Mouse (Mus musculus) limb, embryonic 14.5 days (tissue): ENCODE data around the gene Krtdap. TPM values are rescaled to one million over a fixed set of nuclear protein-coding genes. Genes with fewer than 3 reads are reported as not detected.
"Not testable (repeated sequence)": the region's sequence is repeated elsewhere in the genome, so short reads cannot be mapped to it uniquely, and the experiment has no call there.

Experiments used
- ATAC-seq: fragments of 200-750 bp; cut with Nextera tagmentation; 2 replicates; pipeline ENCODE4 v1.8.0; 2017; ENCODE audit warnings: low read depth, moderate number of reproducible peaks, moderate TSS enrichment; ENCODE audit not compliant: low FRiP score
- DNase-seq: peaks from one replicate; pipeline ENCODE4 v3.0.0-alpha.2; 2015; ENCODE audit warnings: low spot score
- H3K27ac ChIP-seq: fragments of 300-500 bp; sonication (generic); replicated peaks from 2 replicates; pipeline ENCODE4 v1.5.1; 2014; ENCODE audit warnings: low read depth, mild to moderate bottlenecking, low read length, moderate library complexity, mixed read lengths
- H3K27me3 ChIP-seq: fragments of 300-500 bp; sonication (generic); 2 replicates; pipeline ENCODE4 v1.6.1; 2014; ENCODE audit warnings: low read length, mixed read lengths; ENCODE audit not compliant: control insufficient read depth, insufficient read depth
- H3K36me3 ChIP-seq: fragments of 300-500 bp; sonication (generic); 2 replicates; pipeline ENCODE4 v1.6.1; 2014; ENCODE audit warnings: mild to moderate bottlenecking, low read length, moderate library complexity, mixed read lengths; ENCODE audit not compliant: control insufficient read depth, insufficient read depth
- H3K4me1 ChIP-seq: fragments of 300-500 bp; sonication (generic); 2 replicates; pipeline ENCODE4 v1.6.1; 2014; ENCODE audit warnings: antibody characterized with exemption, low read length, mixed read lengths; ENCODE audit not compliant: control insufficient read depth, insufficient read depth
- H3K4me2 ChIP-seq: fragments of 300-500 bp; sonication (generic); replicated peaks from 2 replicates; pipeline ENCODE4 v1.6.1; 2014; ENCODE audit warnings: low read depth, mild to moderate bottlenecking, low read length, moderate library complexity; ENCODE audit not compliant: severe bottlenecking
- H3K4me3 ChIP-seq: fragments of 300-500 bp; sonication (generic); replicated peaks from 2 replicates; pipeline ENCODE4 v1.5.1; 2014; ENCODE audit warnings: low read length
- H3K9ac ChIP-seq: fragments of 300-500 bp; sonication (generic); 2 replicates; pipeline ENCODE4 v1.6.1; 2014; ENCODE audit warnings: mild to moderate bottlenecking, low read depth, low read length, moderate library complexity; ENCODE audit not compliant: severe bottlenecking
- H3K9me3 ChIP-seq: fragments of 300-500 bp; sonication (generic); 2 replicates; pipeline ENCODE4 v1.6.1; 2016; ENCODE audit warnings: low read length; ENCODE audit not compliant: control insufficient read depth
- POLR2A ChIP-seq: fragments of 200-500 bp; IDR thresholded peaks from 2 replicates; pipeline ENCODE4 v1.8.0; 2012; ENCODE audit warnings: inconsistent platforms, mild to moderate bottlenecking, moderate library complexity, borderline replicate concordance; ENCODE audit not compliant: insufficient read depth, insufficient read length; ENCODE audit errors: extremely low read depth
- WGBS: fragments of 180-500 bp; shearing (Covaris S2); extraction: QIAGEN DNeasy Blood & Tissue Kit; methylation state at CpG from one replicate; pipeline ENCODE4 v1.1.7; 2014; 5-methylcytosine and 5-hydroxymethylcytosine counted together
- polyA plus RNA-seq, 2 experiments: library from polyadenylated mRNA; depleted of rRNA in 1 of 2; stranded (reverse) in 1 of 2; unstranded in 1 of 2; fragments of >200 nt; fragmentation: Nextera tagmentation in 1 of 2; extraction: Ambion mirVana in 1 of 2; gene quantifications; 2 replicates each; pipeline versions ENCODE4 v1.2.1 to v1.2.3; 2012 to 2014

Krtdap gene
- polyA plus RNA-seq (2012; rRNA removed) = 290 and 318 TPM in 2 replicates
- polyA plus RNA-seq (2014; fragmentation: Nextera tagmentation; extraction: Ambion mirVana) = 833 and 1,442 TPM in 2 replicates

DNA sequence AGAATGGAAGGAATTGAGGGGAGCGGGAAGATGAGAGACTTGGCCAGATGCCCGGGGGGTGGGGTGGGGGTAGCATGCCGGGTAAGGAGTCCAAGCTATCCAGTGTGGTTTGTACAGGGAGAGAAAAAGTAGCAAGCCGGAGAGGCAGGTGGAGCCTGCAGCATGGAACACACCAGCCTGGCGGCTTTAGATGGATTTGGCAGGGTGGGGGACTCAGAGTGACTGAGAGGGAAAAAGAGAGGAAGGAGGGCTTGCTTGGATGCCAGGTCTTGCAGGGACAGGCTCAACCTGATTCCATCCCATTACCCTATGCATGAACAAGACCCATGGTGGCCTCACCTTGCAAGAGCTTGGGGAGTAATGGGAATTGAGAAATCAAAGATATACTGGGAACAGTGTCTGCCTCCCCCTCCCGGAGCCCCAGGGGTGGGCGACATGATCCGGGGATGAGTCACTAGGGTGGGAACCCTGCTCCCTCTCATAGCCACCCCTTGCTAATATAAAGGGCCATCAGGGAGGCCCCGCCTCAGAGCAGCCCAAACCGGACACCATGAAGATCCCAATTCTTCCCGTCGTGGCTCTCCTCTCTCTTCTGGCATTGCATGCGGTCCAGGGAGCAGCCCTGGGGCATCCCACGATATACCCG lies at the start of gene Krtdap:
TSS of gene Krtdap (plus strand) at position 520 of the 646 bp plus-strand sequence.
- 44% methylated on average over 14 of the region's 15 CpGs for WGBS
- Histone ChIP-seq H3K36me3 (no peaks in the 10 kb centered on the region), H3K9me3 (no peaks in the 10 kb centered on the region), H3K4me2 (no peak within 1 kb of the TSS), H3K27ac (no peak within 1 kb of the TSS), H3K4me1 (no peaks in the 10 kb centered on the region), H3K9ac (no peak within 1 kb of the TSS), H3K27me3 (no peaks in the 10 kb centered on the region), H3K4me3 (no peak within 1 kb of the TSS)
- ATAC-seq (no peak), DNase-seq (peak; percentile 6)
- no peak for TF ChIP-seq POLR2A

DNA sequence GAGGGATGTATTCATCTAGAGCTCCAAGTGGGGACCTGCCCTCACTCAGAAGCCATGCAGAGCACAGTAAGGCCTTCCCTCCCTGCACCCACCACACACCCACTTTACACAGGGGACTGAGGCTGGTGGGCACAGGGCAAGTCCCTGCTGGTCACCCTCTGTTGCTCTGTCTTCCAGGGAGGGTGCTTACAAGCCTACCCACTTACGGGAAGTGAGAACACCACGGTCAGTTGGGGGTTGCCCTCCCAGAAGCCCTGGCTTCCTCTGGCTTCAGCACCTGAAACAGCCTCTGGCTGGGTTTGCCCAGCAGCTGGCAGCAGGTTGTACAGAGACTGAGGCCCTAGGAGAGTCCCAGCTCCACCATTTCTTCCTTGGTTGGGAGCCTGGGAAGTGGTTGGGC lies 45.1 kb upstream of the Krtdap start:
- WGBS = 100% methylated on average over 2 of the region's 2 CpGs
- not testable (repeated sequence) for H3K4me2 ChIP-seq, H3K36me3 ChIP-seq, H3K27me3 ChIP-seq, H3K4me1 ChIP-seq, ATAC-seq, DNase-seq, H3K4me3 ChIP-seq, H3K9me3 ChIP-seq, H3K9ac ChIP-seq, H3K27ac ChIP-seq

DNA sequence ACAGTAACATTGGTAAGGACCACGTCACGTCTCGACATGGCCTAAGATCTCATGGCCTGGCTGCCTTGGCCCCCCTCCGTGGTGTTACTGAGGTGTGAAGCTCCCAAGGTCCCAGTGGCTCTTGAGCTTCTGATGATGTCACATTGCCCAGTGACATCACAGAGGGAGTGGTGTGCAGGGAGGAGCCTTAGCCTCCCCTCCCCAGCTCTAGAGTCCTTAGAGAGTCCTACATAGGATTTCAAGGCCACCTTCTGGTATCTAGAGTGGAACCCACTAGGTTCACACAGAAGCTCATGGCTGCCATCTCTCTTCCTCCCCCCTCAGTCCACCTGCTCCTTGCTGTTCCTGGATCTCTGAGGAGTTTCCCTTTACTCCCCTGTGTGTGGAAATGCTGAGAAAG lies 44.1 kb upstream of the Krtdap start, which contains the start of gene Gapdhs:
TSS of gene Gapdhs (minus strand) at position 65 of the 400 bp plus-strand sequence.
- H3K4me2 ChIP-seq, H3K4me3 ChIP-seq, H3K4me1 ChIP-seq, H3K36me3 ChIP-seq, H3K9ac ChIP-seq, H3K9me3 ChIP-seq, DNase-seq, H3K27ac ChIP-seq, ATAC-seq, H3K27me3 ChIP-seq: not testable (repeated sequence)
- WGBS = no CpG with 5 or more reads among the region's 4 CpGs

DNA sequence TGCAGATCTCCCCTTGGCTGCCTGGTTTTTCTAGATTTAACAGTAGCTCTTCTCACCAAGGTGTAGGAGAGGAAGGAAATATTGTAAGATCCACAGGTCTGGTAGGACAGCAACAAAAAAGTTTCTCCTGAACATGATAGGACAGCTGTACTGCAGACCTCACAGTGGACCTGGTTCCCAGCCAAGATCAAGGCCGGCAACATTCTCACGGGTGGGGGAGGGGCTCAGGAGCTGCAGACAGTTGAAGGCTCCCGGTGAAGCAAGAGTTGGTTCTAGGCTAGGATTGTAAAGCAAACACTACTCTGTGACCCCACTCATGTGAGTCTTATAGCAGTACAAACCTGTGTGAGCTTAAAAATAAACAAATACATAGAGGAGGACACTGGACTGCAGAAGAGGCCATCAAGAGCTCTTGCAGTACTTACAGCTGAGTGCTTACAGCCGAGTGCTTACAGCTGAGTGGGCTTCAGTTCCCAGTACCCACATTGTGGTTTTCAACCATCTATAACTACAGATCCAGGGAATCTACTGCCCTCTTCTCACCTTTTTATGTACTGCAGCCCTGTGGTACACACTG lies 43.6 kb upstream of the Krtdap start:
- no peak for DNase-seq
- WGBS = 37% methylated on average over 4 of the region's 4 CpGs
- Histone ChIP-seq H3K4me2 (no peak overlapping the region), H3K9me3 (no peaks in the 10 kb centered on the region), H3K9ac (no peak overlapping the region), H3K36me3 (no peaks in the 10 kb centered on the region), H3K4me3 (no peak overlapping the region), H3K27me3 (no peaks in the 10 kb centered on the region), H3K27ac (no peak overlapping the region), H3K4me1 (no peaks in the 10 kb centered on the region)
- no peak for TF ChIP-seq POLR2A
- ATAC-seq = no peak

DNA sequence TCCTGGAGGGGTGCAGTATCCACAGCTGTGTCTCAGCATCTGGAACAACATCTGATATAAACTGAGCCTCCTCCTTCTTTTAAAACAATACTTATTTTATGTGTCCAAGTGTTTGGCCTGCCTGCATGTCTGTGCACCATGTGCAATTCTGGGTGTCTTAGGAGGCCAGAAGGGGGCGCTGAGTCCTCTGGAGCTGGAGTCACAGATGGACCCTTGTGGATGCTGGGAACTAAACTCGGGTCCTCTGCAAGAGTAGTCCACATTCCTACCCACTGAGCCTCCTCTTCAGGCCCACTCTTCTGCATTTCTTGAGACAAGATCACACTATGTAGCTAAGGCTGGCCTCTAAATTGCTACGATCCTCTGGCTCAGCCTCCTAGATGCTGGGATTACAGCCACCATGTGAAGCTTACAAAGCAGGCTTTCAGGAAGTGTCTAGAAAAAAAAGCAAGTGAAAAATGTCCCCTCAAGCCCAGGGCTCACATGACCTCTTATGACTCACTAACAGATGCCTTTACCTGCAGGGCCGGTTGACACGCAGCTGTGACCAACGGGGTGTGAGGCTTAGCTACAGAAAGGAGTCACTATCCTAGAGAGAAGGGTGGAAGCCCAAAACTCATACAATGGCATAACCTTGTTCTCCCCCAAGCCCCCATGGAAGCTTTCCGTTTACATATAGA lies 40.0 kb upstream of the Krtdap start:
- no peak for DNase-seq
- Histone ChIP-seq H3K27ac (no peak overlapping the region), H3K4me1 (no peaks in the 10 kb centered on the region), H3K36me3 (no peaks in the 10 kb centered on the region), H3K9me3 (no peaks in the 10 kb centered on the region), H3K27me3 (no peaks in the 10 kb centered on the region), H3K9ac (no peak overlapping the region), H3K4me2 (no peak overlapping the region), H3K4me3 (no peak overlapping the region)
- TF ChIP-seq POLR2A = no peak
- ATAC-seq = no peak
- 82% methylated on average over 7 of the region's 7 CpGs for WGBS
